Mouse (Mus musculus): ENCODE measurements around the gene Tbx4. TPM values are rescaled to one million over a fixed set of nuclear protein-coding genes. Genes with fewer than 3 reads are reported as not detected.

Tbx4 gene
- polyA plus RNA-seq, 1 experiment from 2014 or later, result 0.30 TPM

DNA sequence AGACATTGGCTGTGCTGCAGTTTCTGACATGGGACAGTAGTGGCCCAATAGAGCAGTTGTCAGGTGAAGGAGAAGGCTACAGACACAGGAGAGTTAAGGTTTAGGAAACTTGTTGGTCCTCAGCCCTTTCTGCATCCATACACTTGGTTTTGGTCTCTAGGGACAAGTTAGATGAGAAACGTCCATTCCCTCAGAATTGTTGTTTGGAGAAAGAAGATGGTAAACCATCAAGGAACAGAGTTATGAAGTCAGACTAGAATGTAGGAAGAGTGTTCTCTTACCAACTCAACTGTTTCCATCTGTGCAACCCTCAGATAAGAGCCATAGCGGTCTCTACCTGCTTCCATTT is 5.4 kb downstream of the Tbx4 start:
- Histone ChIP-seq H3K36me3 (no peaks in the 10 kb centered on the region), H3K9ac (no peak overlapping the region), H3K9me3 (no peaks in the 10 kb centered on the region), H3K27me3 (replicated peaks) (peaks cover 85% of the 10 kb centered on the region), H3K4me3 (replicated peaks) (no peak overlapping the region), H3K4me1 (peaks cover 27% of the 10 kb centered on the region), H3K4me2 (no peak overlapping the region), H3K27ac (no peak overlapping the region)
- no peak for ATAC-seq (ENCODE audit: insufficient read depth, low FRiP score, low read depth)
- WGBS, result 15% methylated on average over 2 of the region's 2 CpGs

DNA sequence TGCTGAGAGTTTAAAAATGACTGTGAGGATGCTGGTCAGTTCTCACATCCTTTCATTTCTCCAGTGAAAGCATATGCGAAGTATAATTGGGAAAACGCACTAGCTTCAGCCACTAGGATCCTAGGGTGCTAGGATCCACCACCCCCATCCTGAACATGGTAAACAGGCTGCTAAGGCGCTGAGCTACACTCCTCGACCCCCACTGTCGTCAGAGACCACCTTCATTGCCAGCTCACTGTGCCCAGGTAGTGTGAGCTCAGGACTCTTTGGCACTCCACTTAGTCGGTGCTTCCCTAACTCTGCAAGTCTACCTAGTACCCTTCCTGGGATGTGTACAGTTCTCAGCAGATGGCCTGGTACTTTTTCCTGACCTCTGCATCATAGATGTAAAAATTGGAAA is 6.5 kb downstream of the Tbx4 start:
- ATAC-seq (ENCODE audit: insufficient read depth, low FRiP score, low read depth), result no peak
- 2% methylated on average over 6 of the region's 6 CpGs for WGBS
- Histone ChIP-seq H3K9ac (no peak overlapping the region), H3K27me3 (replicated peaks) (peaks cover 95% of the 10 kb centered on the region), H3K4me1 (peaks cover 27% of the 10 kb centered on the region), H3K27ac (no peak overlapping the region), H3K9me3 (no peaks in the 10 kb centered on the region), H3K4me2 (no peak overlapping the region), H3K4me3 (replicated peaks) (no peak overlapping the region), H3K36me3 (no peaks in the 10 kb centered on the region)

DNA sequence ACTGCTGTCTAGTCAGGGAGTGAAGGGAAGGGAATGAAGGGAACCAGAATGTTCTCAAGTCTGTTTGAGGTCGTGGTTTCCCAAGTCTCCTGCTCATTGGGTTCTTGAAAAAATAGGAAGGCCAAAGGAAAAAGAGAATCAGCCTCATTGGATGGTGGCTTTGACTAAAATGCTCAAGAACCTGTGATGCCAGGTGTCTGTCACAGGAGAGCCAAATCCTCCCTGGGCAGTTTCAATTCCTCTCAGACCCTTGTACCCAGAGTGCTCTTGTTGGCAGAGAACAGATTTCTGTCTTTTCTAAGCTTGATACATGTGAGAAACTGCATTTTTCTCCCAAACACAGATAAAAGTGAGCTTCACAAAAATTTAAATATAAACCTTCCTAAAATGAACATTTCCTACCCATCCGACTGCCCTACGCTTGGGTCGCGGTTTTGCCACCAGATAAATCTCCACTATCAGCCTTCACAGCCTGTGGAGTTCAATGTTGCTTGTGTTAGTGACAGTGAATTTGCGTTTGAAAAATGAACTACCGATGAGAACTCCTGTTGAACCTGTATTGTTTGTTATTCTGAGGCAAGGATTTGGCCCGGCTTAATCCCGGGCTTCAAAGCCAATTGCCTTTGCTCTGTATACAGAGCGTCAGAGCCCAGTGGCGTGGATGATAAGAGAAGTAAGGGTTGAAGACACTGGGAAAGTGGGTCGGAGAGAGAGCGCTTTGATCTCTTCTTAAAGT is 7.3 kb downstream of the Tbx4 start:
- Histone ChIP-seq H3K9me3 (no peaks in the 10 kb centered on the region), H3K36me3 (no peaks in the 10 kb centered on the region), H3K4me3 (replicated peaks) (0 out of 2 replicates have a peak overlapping the region, but pooled peaks have one; percentile 1), H3K27me3 (replicated peaks) (peaks cover 97% of the 10 kb centered on the region), H3K4me1 (peaks cover 22% of the 10 kb centered on the region), H3K27ac (no peak overlapping the region), H3K4me2 (no peak overlapping the region), H3K9ac (no peak overlapping the region)
- WGBS, result 5% methylated on average over 13 of the region's 13 CpGs
- ATAC-seq (ENCODE audit: insufficient read depth, low FRiP score, low read depth), result no peak

DNA sequence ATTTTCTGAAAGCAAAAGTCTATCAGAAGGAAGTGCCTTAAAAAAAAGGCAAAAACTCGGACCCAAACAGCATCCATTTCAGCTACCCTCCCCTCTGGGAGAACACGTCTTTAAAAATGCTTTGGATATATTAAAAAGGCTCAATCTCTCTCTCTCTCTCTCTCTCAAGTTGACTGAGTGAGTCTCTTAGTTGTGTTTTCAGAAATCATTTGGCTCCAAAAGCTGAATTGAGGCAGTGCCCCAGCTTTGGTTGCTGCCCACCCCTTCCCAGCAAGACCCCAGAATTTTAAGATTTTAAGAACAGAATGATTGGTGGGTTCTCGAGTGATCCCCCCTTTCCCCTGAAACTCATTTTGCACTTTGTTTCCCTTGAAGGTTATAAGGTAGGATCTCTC is 7.9 kb downstream of the Tbx4 start:
- H3K27me3 ChIP-seq (replicated peaks), result peaks cover 96% of the 10 kb centered on the region
- H3K9me3 ChIP-seq, result no peaks in the 10 kb centered on the region
- H3K27ac ChIP-seq, result no peak overlapping the region
- 11% methylated on average over 3 of the region's 3 CpGs for WGBS
- H3K9ac ChIP-seq, result no peak overlapping the region
- peaks cover 20% of the 10 kb centered on the region for H3K4me1 ChIP-seq
- H3K4me3 ChIP-seq (replicated peaks), result 0 out of 2 replicates have a peak overlapping the region, but pooled peaks have one; percentile 1
- no peak for ATAC-seq (ENCODE audit: insufficient read depth, low FRiP score, low read depth)
- H3K4me2 ChIP-seq, result no peak overlapping the region
- no peaks in the 10 kb centered on the region for H3K36me3 ChIP-seq

DNA sequence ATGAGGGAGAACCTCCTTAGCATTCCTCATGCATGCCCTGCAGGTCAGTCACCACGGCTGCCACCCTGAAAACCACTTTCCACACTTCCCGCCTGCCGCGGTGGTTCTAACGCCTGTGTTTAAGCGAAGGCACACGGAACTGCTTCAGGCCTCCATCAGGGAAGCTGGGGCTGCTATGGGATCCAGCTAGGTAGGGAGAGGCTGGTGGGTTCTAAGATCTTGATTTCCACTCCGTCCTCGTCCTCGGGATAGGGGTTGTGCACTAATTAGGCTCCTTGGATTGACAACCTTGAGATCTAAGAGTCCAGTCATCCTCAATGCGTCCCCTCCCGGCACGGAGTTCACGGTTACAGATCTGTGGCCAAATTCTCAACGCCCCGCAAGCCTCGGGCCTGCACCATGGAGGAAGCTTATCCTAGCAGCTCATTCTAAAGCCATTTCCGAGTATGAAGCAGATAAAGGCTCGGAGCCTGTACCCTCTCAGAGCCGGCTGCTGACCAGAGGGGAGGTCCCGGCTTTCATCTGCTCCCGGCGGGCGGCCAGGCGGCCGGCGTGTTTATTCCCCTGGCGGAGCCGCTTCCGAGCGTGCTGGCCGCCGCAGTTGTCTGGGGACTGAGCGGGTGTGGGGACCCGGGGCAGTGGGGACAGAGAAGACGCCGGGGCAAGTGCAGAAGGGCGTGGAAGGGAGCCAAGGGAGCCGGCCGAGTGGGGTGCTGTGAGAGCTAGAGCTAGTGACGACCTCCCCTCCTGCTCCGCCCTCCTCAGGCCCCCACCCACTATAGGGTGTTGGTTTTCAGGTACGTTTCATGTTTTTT is 8.7 kb downstream of the Tbx4 start:
- H3K9ac ChIP-seq, result no peak overlapping the region
- no peak overlapping the region for H3K27ac ChIP-seq
- H3K4me1 ChIP-seq, result peaks cover 17% of the 10 kb centered on the region
- peak; percentile 37; the same call in 1 of the 2 replicates for ATAC-seq (ENCODE audit: insufficient read depth, low FRiP score, low read depth)
- peak overlapping the region; percentile 33 for H3K4me3 ChIP-seq (replicated peaks)
- WGBS, result 2% methylated on average over 43 of the region's 43 CpGs
- H3K27me3 ChIP-seq (replicated peaks), result peaks cover 92% of the 10 kb centered on the region
- H3K9me3 ChIP-seq, result no peaks in the 10 kb centered on the region
- peak overlapping the region; percentile 75 for H3K4me2 ChIP-seq
- H3K36me3 ChIP-seq, result no peaks in the 10 kb centered on the region

DNA sequence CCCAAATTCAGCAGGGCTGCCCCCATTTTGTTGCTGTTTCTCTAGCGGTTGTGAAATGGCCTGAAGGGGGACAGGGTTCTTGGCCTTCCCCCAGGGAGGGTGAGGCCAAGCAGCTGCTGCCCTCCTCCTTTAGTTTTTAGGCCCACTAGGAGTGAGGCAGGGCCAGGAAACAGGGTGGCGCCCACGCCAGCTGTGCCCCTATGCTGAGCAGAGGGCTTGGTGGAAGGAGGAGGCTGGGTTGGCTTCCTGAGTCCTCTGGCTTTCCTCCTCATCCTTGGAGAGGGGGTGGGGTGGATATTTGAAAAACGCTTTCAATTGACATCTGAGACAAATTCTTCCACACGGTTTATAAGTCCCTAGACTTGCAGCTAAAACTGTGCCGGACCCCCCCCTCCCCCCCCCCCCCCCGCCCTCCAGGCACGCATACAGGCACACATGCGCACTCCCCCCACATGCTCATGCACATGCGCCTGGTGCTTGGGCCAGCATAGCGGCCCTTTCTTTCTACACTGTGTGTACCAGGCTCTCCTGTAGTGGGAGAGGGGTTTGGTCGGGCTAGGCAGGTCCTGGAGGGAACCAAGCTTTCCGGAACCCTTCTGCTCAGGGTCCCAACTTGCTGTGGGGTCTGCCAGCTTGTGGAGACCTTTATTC is 10.2 kb downstream of the Tbx4 start:
- H3K9ac ChIP-seq, result no peak overlapping the region
- ATAC-seq (ENCODE audit: insufficient read depth, low FRiP score, low read depth), result 0 out of 2 replicates have a peak, but pooled peaks have one; percentile 31
- 40% methylated on average over 12 of the region's 13 CpGs for WGBS
- H3K4me3 ChIP-seq (replicated peaks), result no peak overlapping the region
- no peaks in the 10 kb centered on the region for H3K9me3 ChIP-seq
- peaks cover 90% of the 10 kb centered on the region for H3K27me3 ChIP-seq (replicated peaks)
- no peak overlapping the region for H3K4me2 ChIP-seq
- peaks cover 14% of the 10 kb centered on the region for H3K4me1 ChIP-seq
- no peaks in the 10 kb centered on the region for H3K36me3 ChIP-seq
- H3K27ac ChIP-seq, result no peak overlapping the region

DNA sequence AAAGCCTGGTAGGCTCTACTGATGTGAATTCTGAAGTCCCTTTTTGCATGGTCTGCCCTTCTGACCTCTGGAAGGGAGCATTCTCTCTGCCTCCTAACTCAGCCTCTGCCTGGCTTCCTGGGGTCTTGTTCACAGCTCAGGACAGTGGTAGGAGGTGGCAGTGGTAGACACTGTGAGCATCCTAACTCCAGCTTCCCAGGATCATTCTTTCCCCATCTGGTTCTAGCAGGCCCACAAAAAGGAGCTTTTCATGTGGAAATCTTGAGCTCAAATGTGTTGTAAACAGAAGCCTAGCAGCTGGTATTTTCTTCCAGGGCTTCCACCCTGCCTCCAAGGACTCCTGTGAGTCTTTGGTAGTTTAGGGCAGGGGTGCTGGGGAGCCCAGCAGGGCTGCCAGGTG is 14.1 kb downstream of the Tbx4 start:
- Histone ChIP-seq H3K27me3 (replicated peaks) (peaks cover 55% of the 10 kb centered on the region), H3K9me3 (no peaks in the 10 kb centered on the region), H3K27ac (no peak overlapping the region), H3K9ac (no peak overlapping the region), H3K4me1 (peaks cover 6% of the 10 kb centered on the region), H3K4me3 (replicated peaks) (no peak overlapping the region), H3K36me3 (no peaks in the 10 kb centered on the region), H3K4me2 (no peak overlapping the region)
- ATAC-seq (ENCODE audit: insufficient read depth, low FRiP score, low read depth), result no peak

DNA sequence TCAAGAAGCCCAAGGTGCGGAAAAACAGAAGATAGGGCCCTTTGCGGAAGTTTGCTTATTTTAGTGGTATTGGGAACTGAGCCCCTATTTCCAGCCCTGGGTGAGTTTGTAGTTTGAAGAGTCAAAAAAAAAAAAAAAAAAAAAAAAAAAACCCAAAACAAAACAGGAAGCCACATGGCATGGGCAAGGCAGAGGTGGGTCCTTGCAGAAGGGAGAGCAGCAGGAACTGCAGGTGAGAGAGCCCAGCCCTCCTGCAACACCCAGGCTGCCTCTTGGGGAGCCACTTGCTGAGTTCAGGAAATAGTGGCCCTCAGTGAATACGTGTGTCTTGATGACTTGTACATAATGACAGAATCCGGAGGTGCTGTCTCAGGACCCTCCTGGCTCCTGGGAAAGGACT is 23.3 kb downstream of the Tbx4 start:
- Histone ChIP-seq H3K4me1 (peaks cover 10% of the 10 kb centered on the region; the same call in 1 of the 2 replicates), H3K4me3 (replicated peaks) (no peak overlapping the region), H3K36me3 (no peaks in the 10 kb centered on the region), H3K27me3 (replicated peaks) (no peaks in the 10 kb centered on the region; the same call in 1 of the 2 replicates), H3K27ac (no peak overlapping the region), H3K9ac (no peak overlapping the region), H3K9me3 (no peaks in the 10 kb centered on the region), H3K4me2 (no peak overlapping the region)
- whole genome bisulfite sequencing, result 56% methylated on average over 4 of the region's 4 CpGs
- no peak for ATAC-seq (ENCODE audit: insufficient read depth, low FRiP score, low read depth)

DNA sequence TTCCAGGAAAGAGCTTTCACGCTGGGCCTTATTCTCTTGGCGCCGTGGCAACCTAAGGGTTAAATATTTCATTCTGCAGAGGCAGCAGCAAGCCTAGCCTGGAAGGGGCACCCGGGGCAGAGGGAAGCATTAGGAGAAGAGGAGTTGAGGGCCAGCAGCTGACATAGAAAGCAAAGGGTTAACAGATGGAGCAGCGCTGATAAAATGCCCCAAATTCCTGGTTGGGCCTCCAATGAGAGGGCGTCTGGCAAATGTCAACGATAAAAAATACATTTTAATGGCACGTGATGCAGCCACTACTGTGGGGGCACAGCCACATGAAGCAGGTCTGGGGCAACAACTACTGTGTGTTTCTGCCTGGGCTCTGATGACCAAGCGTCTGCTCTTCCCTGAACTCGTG is 23.9 kb downstream of the Tbx4 start:
- H3K9me3 ChIP-seq, result no peaks in the 10 kb centered on the region
- H3K27me3 ChIP-seq (replicated peaks), result no peaks in the 10 kb centered on the region; the same call in 1 of the 2 replicates
- no peak overlapping the region for H3K4me2 ChIP-seq
- H3K4me1 ChIP-seq, result peaks cover 10% of the 10 kb centered on the region; the same call in 1 of the 2 replicates
- ATAC-seq (ENCODE audit: insufficient read depth, low FRiP score, low read depth), result no peak
- H3K9ac ChIP-seq, result no peak overlapping the region
- H3K4me3 ChIP-seq (replicated peaks), result no peak overlapping the region
- H3K36me3 ChIP-seq, result no peaks in the 10 kb centered on the region
- no peak overlapping the region for H3K27ac ChIP-seq
- 17% methylated on average over 10 of the region's 10 CpGs for WGBS

DNA sequence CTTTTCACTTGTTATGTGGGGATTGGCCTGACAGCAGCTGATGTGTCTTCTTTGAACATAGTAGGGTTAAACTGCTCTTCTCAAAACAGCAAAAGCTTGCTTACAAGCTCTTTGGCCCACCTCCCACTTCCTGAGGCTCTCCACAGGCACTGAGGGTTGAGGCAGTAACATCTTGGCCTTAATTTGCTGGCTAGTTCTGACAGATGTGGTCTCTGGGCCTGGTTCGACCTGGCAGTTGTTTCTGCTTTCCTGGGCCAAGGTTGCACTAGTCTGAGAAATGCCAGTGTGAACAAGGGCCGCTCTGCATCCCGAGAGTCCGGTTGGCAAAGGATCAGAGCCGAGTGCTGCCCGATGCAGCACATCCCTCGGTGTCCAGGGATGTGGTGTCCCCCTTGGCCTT is 27.3 kb downstream of the Tbx4 start:
- Histone ChIP-seq H3K27ac (no peak overlapping the region), H3K9me3 (no peaks in the 10 kb centered on the region), H3K9ac (no peak overlapping the region), H3K27me3 (replicated peaks) (peaks cover 3% of the 10 kb centered on the region; the same call in 1 of the 2 replicates), H3K4me2 (no peak overlapping the region), H3K4me3 (replicated peaks) (no peak overlapping the region), H3K4me1 (peaks cover 10% of the 10 kb centered on the region; the same call in 1 of the 2 replicates), H3K36me3 (no peaks in the 10 kb centered on the region)
- no peak for ATAC-seq (ENCODE audit: insufficient read depth, low FRiP score, low read depth)
- WGBS, result 88% methylated on average over 7 of the region's 7 CpGs

DNA sequence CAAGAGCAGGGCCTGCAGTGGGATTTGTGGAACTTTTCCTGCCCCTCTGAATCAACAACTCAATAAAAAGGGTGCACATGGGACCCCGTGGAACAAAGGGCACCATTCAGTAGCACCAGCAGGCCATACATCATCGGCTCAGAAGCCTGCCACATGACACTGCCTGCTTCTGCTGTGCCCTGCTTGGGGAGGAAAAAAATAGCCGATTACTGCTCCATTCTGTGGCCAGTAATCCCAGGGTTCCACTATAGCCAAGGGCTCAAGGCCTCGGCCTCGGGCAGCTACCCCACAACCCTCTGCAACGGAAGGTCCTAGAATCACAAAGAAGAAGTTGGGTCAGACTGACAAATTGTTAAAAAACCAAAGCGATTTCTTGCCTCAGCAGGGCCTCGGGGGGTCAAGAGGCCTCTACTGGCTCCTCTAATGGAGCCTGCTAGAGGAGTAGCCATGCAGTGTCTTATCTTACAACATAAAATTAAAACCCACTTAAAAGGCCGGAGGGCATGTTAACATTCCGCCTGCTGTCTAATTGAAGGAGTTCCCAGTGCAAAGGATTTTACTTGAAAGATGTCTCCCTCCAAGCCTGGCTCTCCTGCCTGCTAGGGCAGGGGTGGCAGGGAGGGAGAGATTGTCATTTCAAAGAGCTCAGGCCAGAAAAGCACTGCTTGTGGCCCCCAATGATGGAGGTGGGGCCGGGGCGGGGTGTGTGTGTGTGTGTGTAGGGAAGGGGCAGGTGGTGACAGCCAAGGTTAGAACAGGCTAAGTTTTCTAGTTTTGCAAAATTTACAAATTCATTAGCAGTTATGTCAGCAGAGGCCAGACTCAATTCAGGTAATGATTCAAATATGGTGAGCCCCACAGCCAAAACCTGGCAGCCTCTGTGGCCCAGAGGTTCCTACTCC is 31.1 kb downstream of the Tbx4 start:
- no peaks in the 10 kb centered on the region for H3K9me3 ChIP-seq
- no peak for ATAC-seq (ENCODE audit: insufficient read depth, low FRiP score, low read depth)
- 47% methylated on average over 12 of the region's 12 CpGs for WGBS
- no peak overlapping the region for H3K27ac ChIP-seq
- H3K4me2 ChIP-seq, result no peak overlapping the region
- no peaks in the 10 kb centered on the region for H3K36me3 ChIP-seq
- no peaks in the 10 kb centered on the region for H3K4me1 ChIP-seq
- H3K9ac ChIP-seq, result no peak overlapping the region
- no peak overlapping the region for H3K4me3 ChIP-seq (replicated peaks)
- H3K27me3 ChIP-seq (replicated peaks), result peaks cover 12% of the 10 kb centered on the region; the same call in 1 of the 2 replicates
